Mouse (Mus musculus) spleen, postnatal 0 days (tissue): ENCODE results near the gene Neu2. TPM values are rescaled to one million over a fixed set of nuclear protein-coding genes. Genes with fewer than 3 reads are reported as not detected.

ENCODE experiments used
- polyA plus RNA-seq: library from polyadenylated mRNA; unstranded; fragments of >200 nt; fragmentation: Nextera tagmentation; extraction: Ambion mirVana; gene quantifications from 2 replicates; pipeline ENCODE4 v1.2.1, GENCODE M21; 2015

Gene Neu2
- polyA plus RNA-seq = not detected in 2 replicates

GRCm38 (mm10) chr1:87509561-87510165 is at the start of gene Neu2:
Neu2 (plus strand) TSS chr1:87509889.

GRCm38 (mm10) chr1:87469971-87470370 is 39.7 kb upstream of the Neu2 start, which contains the start of gene Snorc:
Snorc (plus strand) TSS chr1:87470271.

GRCm38 (mm10) chr1:87573800-87574215 is 64.1 kb downstream of the Neu2 start, which contains the start of gene Ngef:
Ngef (minus strand) TSS chr1:87573870.

GRCm38 (mm10) chr1:87620211-87620668 is 110.6 kb downstream of the Neu2 start, which contains the start of gene Inpp5d:
Inpp5d (plus strand) TSS chr1:87620312.

Other genes starting within 250 kb of the Neu2 start
- 4.4 and 5.2 TPM in 2 replicates for gene Efhd1, start 245.5 kb upstream of the Neu2 start, polyA plus RNA-seq
- gene Gigyf2, start 182.9 kb upstream of the Neu2 start, polyA plus RNA-seq = 25.3 and 26.4 TPM in 2 replicates
- 0.38 and 0.44 TPM in 2 replicates for gene Kcnj13, start 115.2 kb upstream of the Neu2 start, polyA plus RNA-seq
- gene Snorc, start 39.6 kb upstream of the Neu2 start, polyA plus RNA-seq = not detected in 2 replicates
- gene Ngef, start 64.0 kb downstream of the Neu2 start, polyA plus RNA-seq = 0.12 and 0.34 TPM in 2 replicates
- gene Inpp5d, start 110.4 kb downstream of the Neu2 start, polyA plus RNA-seq = 30.9 and 36.0 TPM in 2 replicates
- 14.9 and 16.1 TPM in 2 replicates for gene Atg16l1, start 246.0 kb downstream of the Neu2 start, polyA plus RNA-seq